Mouse (Mus musculus) limb, embryonic 11.5 days (tissue): Measurements from ENCODE around the gene Sh3glb1. TPM values are rescaled to one million over a fixed set of nuclear protein-coding genes. Genes with fewer than 3 reads are reported as not detected.
"Not testable (repeated sequence)": the region's sequence is repeated elsewhere in the genome, so short reads cannot be mapped to it uniquely, and the experiment has no call there.

Experiments used
- ATAC-seq: fragments of 200-750 bp; cut with Nextera tagmentation; 2 replicates; pipeline ENCODE4 v1.8.0; 2017; ENCODE audit warnings: low read depth; ENCODE audit not compliant: insufficient number of reproducible peaks, low FRiP score, low TSS enrichment
- DNase-seq: peaks from one replicate; pipeline ENCODE4 v3.0.0-alpha.2; 2015; ENCODE audit warnings: low spot score
- H3K27ac ChIP-seq: fragments of 300-500 bp; sonication (generic); replicated peaks from 2 replicates; pipeline ENCODE4 v1.5.1; 2014; ENCODE audit warnings: low read depth, mild to moderate bottlenecking, low read length
- H3K27me3 ChIP-seq: fragments of 300-500 bp; sonication (generic); 2 replicates; pipeline ENCODE4 v1.6.1; 2014; ENCODE audit warnings: mild to moderate bottlenecking, low read length, mixed read lengths; ENCODE audit not compliant: control insufficient read depth, insufficient read depth
- H3K36me3 ChIP-seq: fragments of 300-500 bp; sonication (generic); 2 replicates; pipeline ENCODE4 v1.6.1; 2014; ENCODE audit warnings: mild to moderate bottlenecking, low read length, moderate library complexity, mixed read lengths; ENCODE audit not compliant: control insufficient read depth, insufficient read depth
- H3K4me1 ChIP-seq: fragments of 300-500 bp; sonication (generic); 2 replicates; pipeline ENCODE4 v1.6.1; 2014; ENCODE audit warnings: low read length, mixed read lengths; ENCODE audit not compliant: control insufficient read depth, insufficient read depth
- H3K4me2 ChIP-seq: fragments of 300-500 bp; sonication (generic); 2 replicates; pipeline ENCODE4 v1.6.1; 2014; ENCODE audit warnings: low read depth, mild to moderate bottlenecking, moderate library complexity; ENCODE audit not compliant: severe bottlenecking
- H3K4me3 ChIP-seq: fragments of 300-500 bp; sonication (generic); 2 replicates; pipeline ENCODE4 v1.5.1; 2014; ENCODE audit warnings: low read depth, low read length
- H3K9ac ChIP-seq: fragments of 300-500 bp; sonication (generic); 2 replicates; pipeline ENCODE4 v1.6.1; 2014; ENCODE audit warnings: mild to moderate bottlenecking, low read length
- H3K9me3 ChIP-seq: fragments of 300-500 bp; sonication (generic); 2 replicates; pipeline ENCODE4 v1.6.1; 2016; ENCODE audit warnings: low read length; ENCODE audit not compliant: control insufficient read depth
- WGBS: fragments of 180-500 bp; shearing (Covaris S2); extraction: QIAGEN DNeasy Blood & Tissue Kit; methylation state at CpG from one replicate; pipeline ENCODE4 v1.1.7; 2014; 5-methylcytosine and 5-hydroxymethylcytosine counted together
- polyA plus RNA-seq: library from polyadenylated mRNA; unstranded; fragments of >200 nt; fragmentation: Nextera tagmentation; extraction: Ambion mirVana; gene quantifications from 2 replicates; pipeline ENCODE4 v1.2.1, GENCODE M21; 2014

The Sh3glb1 gene
- polyA plus RNA-seq, 1 experiment from 2014 or later, result 92.2 TPM

GRCm38 (mm10) chr3:144747706-144748105, 27.6 kb upstream of the Sh3glb1 start:
- not testable (repeated sequence) for H3K9me3 ChIP-seq, H3K27ac ChIP-seq, H3K36me3 ChIP-seq, H3K27me3 ChIP-seq, H3K9ac ChIP-seq, H3K4me3 ChIP-seq, H3K4me2 ChIP-seq, H3K4me1 ChIP-seq, ATAC-seq, DNase-seq
- WGBS, result 69% methylated on average over 3 of the region's 3 CpGs

GRCm38 (mm10) chr3:144738396-144738795, 18.3 kb upstream of the Sh3glb1 start:
- not testable (repeated sequence) for DNase-seq, H3K36me3 ChIP-seq, H3K27me3 ChIP-seq, H3K9ac ChIP-seq, H3K4me2 ChIP-seq, ATAC-seq, H3K4me1 ChIP-seq, H3K27ac ChIP-seq, H3K9me3 ChIP-seq, H3K4me3 ChIP-seq
- WGBS, result 75% methylated on average over 24 of the region's 24 CpGs

- H3K27me3 ChIP-seq, result no peaks in the 10 kb centered on the region
- ATAC-seq (no peak), DNase-seq (peak; percentile 69)
- H3K9me3 ChIP-seq, result no peaks in the 10 kb centered on the region; the same call in 1 of the 2 replicates
- no peak overlapping the region for H3K9ac ChIP-seq
- no peak overlapping the region for H3K27ac ChIP-seq
- H3K4me2 ChIP-seq, result no peak overlapping the region
- H3K36me3 ChIP-seq, result no peaks in the 10 kb centered on the region
- WGBS, result 24% methylated on average over 9 of the region's 9 CpGs
- H3K4me1 ChIP-seq, result no peaks in the 10 kb centered on the region
- H3K4me3 ChIP-seq, result no peak overlapping the region
Measured at GRCm38 (mm10) chr3:144736831-144737230, 16.7 kb upstream of the Sh3glb1 start.

GRCm38 (mm10) chr3:144723455-144723854, 3.3 kb upstream of the Sh3glb1 start:
- Histone ChIP-seq H3K27me3 (no peaks in the 10 kb centered on the region), H3K27ac (no peak overlapping the region), H3K36me3 (no peaks in the 10 kb centered on the region), H3K9ac (no peak overlapping the region), H3K4me1 (peaks cover 7% of the 10 kb centered on the region), H3K4me2 (no peak overlapping the region), H3K9me3 (no peaks in the 10 kb centered on the region), H3K4me3 (no peak overlapping the region)
- DNase-seq, result peak; percentile 75
- ATAC-seq, result no peak
- 47% methylated on average over 4 of the region's 4 CpGs for WGBS

GRCm38 (mm10) chr3:144722566-144722965, 2.4 kb upstream of the Sh3glb1 start:
- H3K27ac ChIP-seq, ATAC-seq, H3K9ac ChIP-seq, H3K4me2 ChIP-seq, H3K27me3 ChIP-seq, H3K4me3 ChIP-seq, DNase-seq, H3K9me3 ChIP-seq, H3K36me3 ChIP-seq: not testable (repeated sequence)
- peaks cover 13% of the 10 kb centered on the region for H3K4me1 ChIP-seq
- 86% methylated on average over 3 of the region's 3 CpGs for WGBS

- no peak for ATAC-seq
- H3K9me3 ChIP-seq, result no peaks in the 10 kb centered on the region
- WGBS, result 88% methylated on average over 9 of the region's 9 CpGs
Measured at GRCm38 (mm10) chr3:144721860-144722256, 1.7 kb upstream of the Sh3glb1 start.

GRCm38 (mm10) chr3:144721077-144721859, 1.1 kb upstream of the Sh3glb1 start:
- peak overlapping the region; percentile 80 for H3K4me3 ChIP-seq
- H3K9ac ChIP-seq, result no peak overlapping the region
- 77% methylated on average over 10 of the region's 10 CpGs for WGBS

More at GRCm38 (mm10) chr3:144721860-144722256, 1.7 kb upstream of the Sh3glb1 start:
- no peaks in the 10 kb centered on the region for H3K27me3 ChIP-seq
- no peak overlapping the region for H3K9ac ChIP-seq
- no peaks in the 10 kb centered on the region for H3K36me3 ChIP-seq
- peaks cover 13% of the 10 kb centered on the region for H3K4me1 ChIP-seq
- no peak overlapping the region for H3K27ac ChIP-seq
- no peak for DNase-seq
- no peak overlapping the region for H3K4me2 ChIP-seq
- no peak overlapping the region for H3K4me3 ChIP-seq

GRCm38 (mm10) chr3:144719088-144719900, 841 bp downstream of the Sh3glb1 start:
- 1% methylated on average over 44 of the region's 56 CpGs for WGBS
- DNase-seq (peak; percentile 76), ATAC-seq (peak; percentile 41)
- Histone ChIP-seq H3K4me1 (peaks cover 18% of the 10 kb centered on the region), H3K4me3 (peak overlapping the region; percentile 80), H3K4me2 (peak overlapping the region; percentile 73), H3K36me3 (no peaks in the 10 kb centered on the region), H3K9me3 (no peaks in the 10 kb centered on the region), H3K27me3 (no peaks in the 10 kb centered on the region), H3K9ac (peak overlapping the region; percentile 84), H3K27ac (peak overlapping the region; percentile 98)

More at GRCm38 (mm10) chr3:144721077-144721859, 1.1 kb upstream of the Sh3glb1 start:
- Histone ChIP-seq H3K27me3 (no peaks in the 10 kb centered on the region), H3K9me3 (no peaks in the 10 kb centered on the region), H3K4me2 (peak overlapping the region; percentile 42), H3K27ac (no peak overlapping the region), H3K36me3 (no peaks in the 10 kb centered on the region), H3K4me1 (peaks cover 13% of the 10 kb centered on the region)
- no peak for DNase-seq
- no peak for ATAC-seq
